Mouse (Mus musculus): Measurements from ENCODE around the gene Hus1. TPM values are rescaled to one million over a fixed set of nuclear protein-coding genes. Genes with fewer than 3 reads are reported as not detected.

The Hus1 gene
- polyA plus RNA-seq (2015; fragmentation: Nextera tagmentation; extraction: Ambion mirVana), result 10.2 and 11.3 TPM in 2 replicates

GRCm38 (mm10) chr11:9010853-9011339 is at the start of gene Hus1:
Gene Hus1, minus strand, starts transcription at chr11:9011191.
- Histone ChIP-seq H3K4me3 (replicated peaks) (peak within 1 kb of the TSS; percentile 74), H3K4me1 (replicated peaks) (peaks cover 17% of the 10 kb centered on the region), H3K9me3 (no peaks in the 10 kb centered on the region), H3K36me3 (no peaks in the 10 kb centered on the region), H3K27ac (peak within 1 kb of the TSS; percentile 72), H3K27me3 (no peaks in the 10 kb centered on the region), H3K4me2 (replicated peaks) (peak within 1 kb of the TSS; percentile 67), H3K9ac (replicated peaks) (peak within 1 kb of the TSS; percentile 80)
- peak; percentile 97 for ATAC-seq
- under 1% methylated on average over 43 of the region's 43 CpGs for WGBS

- Histone ChIP-seq H3K27ac (no peak overlapping the region), H3K4me1 (replicated peaks) (no peaks in the 10 kb centered on the region), H3K4me3 (replicated peaks) (no peak overlapping the region), H3K36me3 (no peaks in the 10 kb centered on the region), H3K9me3 (no peaks in the 10 kb centered on the region), H3K9ac (replicated peaks) (no peak overlapping the region), H3K27me3 (no peaks in the 10 kb centered on the region), H3K4me2 (replicated peaks) (no peak overlapping the region)
- 76% methylated on average over 5 of the region's 5 CpGs for WGBS
- no peak for ATAC-seq
Measured at GRCm38 (mm10) chr11:9060484-9060883, 49.5 kb upstream of the Hus1 start.

- Histone ChIP-seq H3K4me1 (replicated peaks) (no peaks in the 10 kb centered on the region), H3K9ac (replicated peaks) (no peak overlapping the region), H3K9me3 (no peaks in the 10 kb centered on the region), H3K4me3 (replicated peaks) (no peak overlapping the region), H3K27me3 (no peaks in the 10 kb centered on the region), H3K27ac (no peak overlapping the region), H3K36me3 (no peaks in the 10 kb centered on the region), H3K4me2 (replicated peaks) (no peak overlapping the region)
- no peak for ATAC-seq
- 82% methylated on average over 1 of the region's 1 CpGs for WGBS
Measured at GRCm38 (mm10) chr11:9060029-9060428, 49.0 kb upstream of the Hus1 start.

GRCm38 (mm10) chr11:9057711-9058110 is 46.7 kb upstream of the Hus1 start:
- Histone ChIP-seq H3K27ac (no peak overlapping the region), H3K4me1 (replicated peaks) (no peaks in the 10 kb centered on the region), H3K9ac (replicated peaks) (no peak overlapping the region), H3K27me3 (no peaks in the 10 kb centered on the region), H3K4me2 (replicated peaks) (no peak overlapping the region), H3K9me3 (no peaks in the 10 kb centered on the region), H3K36me3 (no peaks in the 10 kb centered on the region), H3K4me3 (replicated peaks) (no peak overlapping the region)
- 94% methylated on average over 4 of the region's 4 CpGs for WGBS
- no peak for ATAC-seq

- WGBS, result 86% methylated on average over 2 of the region's 2 CpGs
- no peak overlapping the region for H3K4me2 ChIP-seq (replicated peaks)
- no peak overlapping the region for H3K4me3 ChIP-seq (replicated peaks)
- H3K9me3 ChIP-seq, result no peaks in the 10 kb centered on the region
- H3K27me3 ChIP-seq, result peaks cover under 1% of the 10 kb centered on the region; the same call in 1 of the 2 replicates
- no peak for ATAC-seq
- no peaks in the 10 kb centered on the region for H3K4me1 ChIP-seq (replicated peaks)
- H3K9ac ChIP-seq (replicated peaks), result no peak overlapping the region
- no peaks in the 10 kb centered on the region for H3K36me3 ChIP-seq
- no peak overlapping the region for H3K27ac ChIP-seq
Measured at GRCm38 (mm10) chr11:9056937-9057336, 45.9 kb upstream of the Hus1 start.

GRCm38 (mm10) chr11:9051895-9052294 is 40.9 kb upstream of the Hus1 start:
- H3K27ac ChIP-seq, result no peak overlapping the region
- H3K4me1 ChIP-seq (replicated peaks), result peaks cover 6% of the 10 kb centered on the region; the same call in 1 of the 2 replicates
- no peak overlapping the region for H3K4me3 ChIP-seq (replicated peaks)
- no peak for ATAC-seq
- H3K36me3 ChIP-seq, result no peaks in the 10 kb centered on the region
- no peak overlapping the region for H3K4me2 ChIP-seq (replicated peaks)
- no peaks in the 10 kb centered on the region for H3K9me3 ChIP-seq
- peaks cover 25% of the 10 kb centered on the region for H3K27me3 ChIP-seq
- 84% methylated on average over 2 of the region's 2 CpGs for WGBS
- H3K9ac ChIP-seq (replicated peaks), result no peak overlapping the region

GRCm38 (mm10) chr11:9050241-9050640 is 39.2 kb upstream of the Hus1 start:
- peaks cover 25% of the 10 kb centered on the region for H3K27me3 ChIP-seq
- H3K9ac ChIP-seq (replicated peaks), result no peak overlapping the region
- H3K9me3 ChIP-seq, result no peaks in the 10 kb centered on the region
- whole genome bisulfite sequencing, result 78% methylated on average over 4 of the region's 4 CpGs
- H3K4me1 ChIP-seq (replicated peaks), result peaks cover 6% of the 10 kb centered on the region; the same call in 1 of the 2 replicates
- no peak overlapping the region for H3K27ac ChIP-seq
- H3K36me3 ChIP-seq, result no peaks in the 10 kb centered on the region
- no peak overlapping the region for H3K4me2 ChIP-seq (replicated peaks)
- no peak for ATAC-seq
- no peak overlapping the region for H3K4me3 ChIP-seq (replicated peaks)

GRCm38 (mm10) chr11:9048703-9049060 is 37.7 kb upstream of the Hus1 start, which contains the start of gene Sun3:
Gene Sun3, minus strand, starts transcription at chr11:9048991.
- Histone ChIP-seq H3K27ac (no peak within 1 kb of the TSS), H3K27me3 (peaks cover 25% of the 10 kb centered on the region), H3K4me1 (replicated peaks) (peaks cover 6% of the 10 kb centered on the region; the same call in 1 of the 2 replicates), H3K9me3 (no peaks in the 10 kb centered on the region), H3K36me3 (no peaks in the 10 kb centered on the region), H3K4me2 (replicated peaks) (peak within 1 kb of the TSS; percentile 91), H3K4me3 (replicated peaks) (peak within 1 kb of the TSS; percentile 53), H3K9ac (replicated peaks) (peak within 1 kb of the TSS; percentile 42)
- WGBS, result 2% methylated on average over 18 of the region's 18 CpGs
- peak; percentile 88 for ATAC-seq

GRCm38 (mm10) chr11:9048011-9048702 is 37.2 kb upstream of the Hus1 start, which contains the start of gene Gm11992:
Gene Gm11992, plus strand, starts transcription at chr11:9048594.
- peaks cover 25% of the 10 kb centered on the region for H3K27me3 ChIP-seq
- peak within 1 kb of the TSS; percentile 42 for H3K9ac ChIP-seq (replicated peaks)
- ATAC-seq, result peak; percentile 100
- H3K27ac ChIP-seq, result no peak within 1 kb of the TSS
- peak within 1 kb of the TSS; percentile 91 for H3K4me2 ChIP-seq (replicated peaks)
- WGBS, result 4% methylated on average over 21 of the region's 21 CpGs
- peaks cover 6% of the 10 kb centered on the region; the same call in 1 of the 2 replicates for H3K4me1 ChIP-seq (replicated peaks)
- no peaks in the 10 kb centered on the region for H3K9me3 ChIP-seq
- H3K36me3 ChIP-seq, result no peaks in the 10 kb centered on the region
- H3K4me3 ChIP-seq (replicated peaks), result peak within 1 kb of the TSS; percentile 53

GRCm38 (mm10) chr11:9047044-9047443 is 36.1 kb upstream of the Hus1 start:
- Histone ChIP-seq H3K4me3 (replicated peaks) (no peak overlapping the region), H3K27ac (no peak overlapping the region), H3K36me3 (no peaks in the 10 kb centered on the region), H3K4me2 (replicated peaks) (no peak overlapping the region), H3K27me3 (peaks cover 25% of the 10 kb centered on the region), H3K9ac (replicated peaks) (no peak overlapping the region), H3K9me3 (no peaks in the 10 kb centered on the region), H3K4me1 (replicated peaks) (peaks cover 6% of the 10 kb centered on the region; the same call in 1 of the 2 replicates)
- WGBS, result 81% methylated on average over 5 of the region's 5 CpGs
- ATAC-seq, result no peak

- Histone ChIP-seq H3K4me2 (replicated peaks) (no peak overlapping the region), H3K27me3 (peaks cover 21% of the 10 kb centered on the region), H3K4me3 (replicated peaks) (no peak overlapping the region), H3K9me3 (no peaks in the 10 kb centered on the region), H3K9ac (replicated peaks) (no peak overlapping the region), H3K27ac (no peak overlapping the region), H3K36me3 (no peaks in the 10 kb centered on the region), H3K4me1 (replicated peaks) (peaks cover 6% of the 10 kb centered on the region; the same call in 1 of the 2 replicates)
- ATAC-seq, result no peak
- WGBS, result 94% methylated on average over 2 of the region's 2 CpGs
Measured at GRCm38 (mm10) chr11:9046546-9046945, 35.6 kb upstream of the Hus1 start.

- no peak overlapping the region for H3K9ac ChIP-seq (replicated peaks)
- no peak overlapping the region for H3K27ac ChIP-seq
- no peak overlapping the region for H3K4me2 ChIP-seq (replicated peaks)
- no peak for ATAC-seq
- no peaks in the 10 kb centered on the region for H3K36me3 ChIP-seq
- H3K9me3 ChIP-seq, result no peaks in the 10 kb centered on the region
- 94% methylated on average over 2 of the region's 2 CpGs for WGBS
- no peaks in the 10 kb centered on the region for H3K4me1 ChIP-seq (replicated peaks)
- no peaks in the 10 kb centered on the region for H3K27me3 ChIP-seq
- no peak overlapping the region for H3K4me3 ChIP-seq (replicated peaks)
Measured at GRCm38 (mm10) chr11:9031530-9031929, 20.5 kb upstream of the Hus1 start.
